Mouse (Mus musculus) bone marrow, adult 2 months (tissue): ENCODE data around the gene Atp6v0b. TPM values are rescaled to one million over a fixed set of nuclear protein-coding genes. Genes with fewer than 3 reads are reported as not detected.
A peak's percentile ranks its signal among the peaks of the same experiment; 100 is the strongest.

ENCODE experiments used
- H3K27ac ChIP-seq: fragments of 200-500 bp; 2 replicates; pipeline ENCODE4 v1.5.1; 2012; ENCODE audit warnings: low read depth, mild to moderate bottlenecking, control low read depth, inconsistent platforms, low read length; ENCODE audit not compliant: control insufficient read depth, poor library complexity, insufficient read depth
- H3K4me1 ChIP-seq: fragments of 200-500 bp; 2 replicates; pipeline ENCODE4 v1.6.1; 2011; ENCODE audit warnings: low read length; ENCODE audit not compliant: control insufficient read depth, insufficient read depth
- H3K4me3 ChIP-seq: fragments of 200-500 bp; replicated peaks from 2 replicates; pipeline ENCODE3; 2011; ENCODE audit warnings: mild to moderate bottlenecking, low read depth, low read length, control low read depth; ENCODE audit not compliant: control insufficient read depth
- CTCF ChIP-seq: fragments of 200-500 bp; IDR thresholded peaks from 2 replicates; pipeline ENCODE4 v1.5.1; 2011; ENCODE audit warnings: low read length, control low read depth; ENCODE audit not compliant: control insufficient read depth, insufficient read depth
- POLR2A ChIP-seq: fragments of 200-500 bp; IDR thresholded peaks from 2 replicates; pipeline ENCODE4 v1.6.1; 2011; ENCODE audit warnings: low read depth, mild to moderate bottlenecking, control low read depth, low read length, borderline replicate concordance; ENCODE audit not compliant: control insufficient read depth
- WGBS: fragments of 180-500 bp; shearing (Covaris S2); methylation state at CpG from one replicate; pipeline ENCODE4 v1.1.7; 2018; 5-methylcytosine and 5-hydroxymethylcytosine counted together
- polyA plus RNA-seq: library from polyadenylated mRNA; stranded (reverse); fragments of >200 nt; gene quantifications from 2 replicates; pipeline ENCODE4 v1.2.4, GENCODE M21; 2011; ENCODE audit warnings: low replicate concordance; ENCODE audit not compliant: missing spikeins, insufficient read depth, insufficient read length

Atp6v0b gene
- polyA plus RNA-seq, 1 experiment: 442 TPM

DNA sequence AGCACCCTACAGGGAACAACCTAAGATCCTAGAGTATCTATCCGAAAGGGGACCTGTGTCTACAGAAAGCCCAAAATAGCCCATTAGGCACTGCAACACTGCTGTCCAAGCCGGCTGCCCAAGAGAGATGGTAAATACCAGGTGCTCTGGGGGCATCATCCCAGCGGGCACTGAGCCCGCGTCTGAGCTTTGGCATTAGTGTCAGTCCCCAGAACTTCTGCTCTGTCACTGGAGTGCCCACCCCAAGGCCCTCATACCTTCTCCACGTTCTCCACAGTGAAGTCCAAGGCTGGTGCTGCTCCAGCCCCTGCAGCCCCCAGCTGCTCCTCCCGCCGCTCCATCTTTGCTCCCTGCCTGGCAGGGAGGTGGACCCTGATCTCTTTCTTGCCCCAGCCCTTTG is 26.9 kb upstream of the Atp6v0b start:
- Histone ChIP-seq H3K4me3 (peak overlapping the region; percentile 95), H3K4me1 (no peaks in the 10 kb centered on the region; the same call in 1 of the 2 replicates), H3K27ac (no peak overlapping the region)
- 21% methylated on average over 8 of the region's 8 CpGs for WGBS
- TF ChIP-seq CTCF (no peak), POLR2A (no peak)

DNA sequence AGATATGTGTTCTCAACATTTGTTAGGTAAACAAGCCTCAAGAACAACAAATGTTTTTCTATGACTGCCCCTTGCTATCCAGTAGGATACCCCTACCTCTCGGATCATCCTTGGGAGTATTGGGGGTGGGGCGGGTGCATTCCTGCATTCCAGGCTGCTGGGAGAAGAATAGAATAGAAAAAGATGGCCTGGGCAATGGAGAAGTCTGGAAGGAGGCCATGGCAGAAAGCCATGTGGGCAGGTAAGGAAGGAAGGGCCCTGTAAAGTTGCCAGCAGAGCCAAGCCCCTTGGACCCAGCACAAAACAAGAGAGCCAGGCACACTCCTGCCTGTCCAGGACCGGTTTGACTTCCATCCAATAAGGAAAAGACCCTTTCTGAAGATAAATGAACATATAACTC is 26.3 kb upstream of the Atp6v0b start:
- 68% methylated on average over 3 of the region's 3 CpGs for WGBS
- Histone ChIP-seq H3K27ac (no peak overlapping the region), H3K4me3 (no peak overlapping the region), H3K4me1 (no peaks in the 10 kb centered on the region; the same call in 1 of the 2 replicates)
- no peak for TF ChIP-seq POLR2A
- no peak for TF ChIP-seq CTCF

DNA sequence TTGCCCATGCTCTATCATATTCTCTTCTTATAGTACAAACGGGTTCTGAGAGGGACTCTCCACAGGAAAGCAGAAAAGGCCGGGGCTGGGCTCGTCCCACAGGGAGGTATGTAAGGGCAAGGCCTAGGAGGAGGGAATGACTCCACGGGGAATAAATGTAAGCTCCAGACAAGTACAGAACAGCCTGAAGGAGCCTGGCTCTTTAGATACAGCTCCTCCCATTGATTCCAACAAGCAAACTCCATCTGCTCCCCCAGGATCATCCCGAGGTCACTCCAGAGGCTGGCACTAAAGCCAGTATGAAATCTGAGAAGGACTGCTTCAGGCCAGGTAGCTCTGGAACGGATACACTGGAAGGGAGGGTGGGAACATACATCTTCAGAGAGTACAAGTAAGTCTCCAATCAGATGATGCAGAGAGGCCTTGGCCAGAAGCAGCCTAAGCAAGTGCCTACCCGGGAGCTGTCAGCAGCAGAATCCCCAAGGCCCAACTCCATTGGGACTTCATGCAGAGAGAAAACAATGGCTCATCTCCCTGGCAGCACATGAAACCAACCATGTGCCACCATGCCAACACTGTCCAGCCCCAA is 25.6 kb upstream of the Atp6v0b start:
- TF ChIP-seq POLR2A (no peak), CTCF (no peak)
- Histone ChIP-seq H3K4me1 (no peaks in the 10 kb centered on the region; the same call in 1 of the 2 replicates), H3K4me3 (no peak overlapping the region), H3K27ac (no peak overlapping the region)
- WGBS: 86% methylated on average over 7 of the region's 7 CpGs

DNA sequence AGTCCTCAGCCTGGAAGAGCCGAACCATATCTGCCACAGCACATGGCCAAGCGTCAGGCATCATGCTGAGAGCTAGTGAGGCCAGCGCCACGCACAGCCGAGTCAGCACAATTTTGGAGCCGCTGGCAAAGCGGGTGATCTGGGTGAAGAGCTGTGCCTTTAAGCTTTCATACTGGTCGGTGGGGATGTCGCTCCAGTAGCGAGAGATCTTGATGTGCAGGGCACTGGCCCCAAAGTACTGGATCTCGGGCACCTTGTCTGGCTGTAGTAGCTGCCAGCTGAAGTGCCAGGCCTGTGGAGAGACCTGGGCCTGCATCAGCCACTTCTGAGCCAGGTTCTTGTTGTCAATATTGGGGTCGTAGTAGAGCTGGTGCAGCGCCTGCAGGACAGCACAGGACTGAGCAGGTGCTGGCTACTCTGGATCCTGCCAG is 25.0 kb upstream of the Atp6v0b start:
- TF ChIP-seq POLR2A (no peak), CTCF (no peak)
- H3K4me1 ChIP-seq: no peaks in the 10 kb centered on the region; the same call in 1 of the 2 replicates
- 91% methylated on average over 13 of the region's 13 CpGs for WGBS
- no peak overlapping the region for H3K27ac ChIP-seq
- H3K4me3 ChIP-seq: no peak overlapping the region

DNA sequence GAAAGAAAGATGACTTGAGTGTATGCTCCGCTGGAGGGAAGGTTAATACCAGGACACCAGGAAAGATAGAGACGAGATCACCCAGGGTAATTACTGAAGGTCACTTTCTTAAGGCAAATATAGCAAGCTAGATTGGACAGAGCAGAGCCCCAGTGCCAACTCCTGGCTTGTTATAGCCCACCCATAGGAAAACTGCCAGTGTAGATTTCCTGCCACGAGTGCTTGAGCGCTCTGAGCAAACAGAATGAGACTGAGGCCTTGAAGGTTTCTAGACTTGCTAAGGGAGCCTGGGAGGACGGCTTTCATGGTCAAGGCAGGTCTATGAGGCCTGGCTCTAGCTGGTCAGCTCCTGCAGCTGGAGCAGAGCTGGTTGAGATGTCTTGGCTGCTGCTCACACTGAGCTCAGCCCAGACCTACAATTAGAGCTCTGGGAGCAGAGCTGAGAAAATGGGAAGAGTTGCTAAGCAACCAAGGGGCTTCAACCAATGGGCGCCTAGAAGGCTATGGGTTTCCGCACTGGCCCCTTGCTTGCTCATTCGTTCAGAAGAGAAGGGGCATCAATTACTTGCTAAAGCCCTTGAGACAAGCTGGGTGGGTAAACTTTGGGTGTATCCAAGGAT is 21.8 kb upstream of the Atp6v0b start:
- Histone ChIP-seq H3K27ac (no peak overlapping the region), H3K4me1 (no peaks in the 10 kb centered on the region), H3K4me3 (no peak overlapping the region)
- 80% methylated on average over 8 of the region's 8 CpGs for WGBS
- TF ChIP-seq POLR2A (no peak), CTCF (no peak)

DNA sequence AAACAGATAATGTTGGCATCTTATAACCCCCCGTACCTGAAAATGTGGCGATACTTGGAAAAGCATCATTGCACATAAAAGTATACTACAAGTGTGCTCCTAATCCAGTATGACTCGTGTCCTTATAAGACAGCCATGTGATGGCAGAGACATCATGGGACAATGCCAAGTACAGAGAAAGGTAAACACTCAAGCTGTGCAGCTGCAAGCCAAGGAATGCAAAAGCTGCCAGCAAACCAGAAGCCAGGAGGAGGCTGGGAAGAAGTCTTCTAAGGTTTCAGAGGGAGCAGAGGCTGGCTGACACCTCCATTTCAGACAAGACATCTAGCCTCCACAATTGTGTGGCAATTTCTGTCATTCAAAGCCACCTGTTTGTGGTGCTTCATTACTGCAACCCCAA is 19.1 kb upstream of the Atp6v0b start:
- H3K4me1 ChIP-seq: no peaks in the 10 kb centered on the region
- no peak overlapping the region for H3K27ac ChIP-seq

DNA sequence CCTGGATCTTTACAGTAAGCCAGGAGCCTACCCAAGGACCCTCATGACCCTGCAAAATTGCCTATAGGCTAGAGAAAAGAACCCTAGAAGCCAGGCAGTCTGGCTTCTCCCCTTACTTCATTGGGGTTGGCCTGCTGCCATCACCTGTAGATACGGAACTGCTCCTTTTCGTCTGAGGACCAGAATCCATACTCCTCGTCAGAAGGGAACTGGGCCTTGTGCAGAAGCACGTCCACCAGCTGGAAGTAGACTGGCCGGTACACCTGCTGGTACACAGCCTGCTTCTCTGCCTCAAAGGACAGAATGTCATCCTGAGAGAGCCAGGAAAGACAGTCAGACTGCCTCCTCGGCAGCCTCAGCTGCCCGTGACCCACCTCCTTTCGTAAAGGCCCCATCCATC is 17.6 kb upstream of the Atp6v0b start:
- TF ChIP-seq POLR2A: no peak
- H3K4me1 ChIP-seq: no peaks in the 10 kb centered on the region
- H3K27ac ChIP-seq: no peak overlapping the region
- no peak overlapping the region for H3K4me3 ChIP-seq
- 90% methylated on average over 8 of the region's 8 CpGs for WGBS

More for the DNA sequence above, 19.1 kb upstream of the Atp6v0b start:
- TF ChIP-seq POLR2A: no peak
- TF ChIP-seq CTCF: no peak
- H3K4me3 ChIP-seq: no peak overlapping the region
- WGBS: 90% methylated on average over 3 of the region's 3 CpGs

DNA sequence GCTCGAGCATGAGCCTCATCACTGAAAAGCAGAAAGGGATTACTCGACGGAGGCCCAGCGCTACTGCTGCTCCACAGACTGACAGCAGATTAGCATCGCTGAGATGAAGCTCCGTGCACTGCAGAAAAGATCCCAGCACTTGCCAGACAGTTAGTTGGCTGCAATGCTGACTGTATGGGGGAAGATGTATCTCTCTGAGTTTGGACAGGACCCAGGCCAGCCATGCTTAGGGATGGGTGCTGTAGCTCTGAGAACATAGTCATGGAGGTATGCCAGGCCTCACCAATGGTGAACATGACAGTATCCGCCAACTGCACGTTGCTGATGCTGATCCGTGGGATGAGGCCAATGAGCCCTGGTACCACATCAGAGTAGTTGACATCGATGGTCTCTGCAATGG is 17.0 kb upstream of the Atp6v0b start:
- no peak overlapping the region for H3K4me3 ChIP-seq
- H3K4me1 ChIP-seq: no peaks in the 10 kb centered on the region
- H3K27ac ChIP-seq: no peak overlapping the region
- 87% methylated on average over 10 of the region's 10 CpGs for WGBS
- TF ChIP-seq POLR2A (no peak), CTCF (no peak)
